Mouse (Mus musculus) intestine, postnatal 0 days (tissue): ENCODE data around the gene Klf6. TPM values are rescaled to one million over a fixed set of nuclear protein-coding genes. Genes with fewer than 3 reads are reported as not detected.

Experiments used
- ATAC-seq: fragments of 200-750 bp; cut with Nextera tagmentation; 2 replicates; pipeline ENCODE4 v1.8.0; 2017; ENCODE audit warnings: mild to moderate bottlenecking, moderate TSS enrichment, moderate library complexity
- H3K27ac ChIP-seq: fragments of 300-500 bp; sonication (generic); 2 replicates; pipeline ENCODE4 v1.5.1; 2014; ENCODE audit warnings: mild to moderate bottlenecking, low read depth, low read length, moderate library complexity
- H3K27me3 ChIP-seq: fragments of 300-500 bp; sonication (generic); replicated peaks from 2 replicates; pipeline ENCODE4 v1.6.1; 2014; ENCODE audit warnings: low read length, mixed read lengths; ENCODE audit not compliant: control insufficient read depth, insufficient read depth
- H3K36me3 ChIP-seq: fragments of 300-500 bp; sonication (generic); 2 replicates; pipeline ENCODE4 v1.6.1; 2014; ENCODE audit warnings: mild to moderate bottlenecking, moderate library complexity; ENCODE audit not compliant: control insufficient read depth, insufficient read depth
- H3K4me1 ChIP-seq: fragments of 300-500 bp; sonication (generic); replicated peaks from 2 replicates; pipeline ENCODE4 v1.6.1; 2014; ENCODE audit warnings: antibody characterized with exemption, low read length, mixed read lengths; ENCODE audit not compliant: control insufficient read depth, insufficient read depth
- H3K4me2 ChIP-seq: fragments of 300-500 bp; sonication (generic); replicated peaks from 2 replicates; pipeline ENCODE4 v1.6.1; 2014; ENCODE audit warnings: low read depth, mild to moderate bottlenecking, moderate library complexity
- H3K4me3 ChIP-seq: fragments of 300-500 bp; sonication (generic); 2 replicates; pipeline ENCODE4 v1.5.1; 2014; ENCODE audit warnings: low read depth, low read length
- H3K9ac ChIP-seq: fragments of 300-500 bp; sonication (generic); 2 replicates; pipeline ENCODE4 v1.6.1; 2014; ENCODE audit warnings: mild to moderate bottlenecking, low read depth, low read length
- H3K9me3 ChIP-seq: fragments of 300-500 bp; sonication (generic); 2 replicates; pipeline ENCODE4 v1.6.1; 2016; ENCODE audit warnings: mixed run types; ENCODE audit not compliant: control insufficient read depth
- CTCF ChIP-seq: sonication (generic); IDR thresholded peaks from 2 replicates; pipeline ENCODE4 v1.5.1; 2016; ENCODE audit warnings: low read depth, mild to moderate bottlenecking, control low read depth, antibody characterized with exemption, moderate library complexity
- WGBS: fragments of 180-500 bp; shearing (Covaris S2); extraction: QIAGEN DNeasy Blood & Tissue Kit; methylation state at CpG from one replicate; pipeline ENCODE4 v1.1.7; 2014; 5-methylcytosine and 5-hydroxymethylcytosine counted together
- polyA plus RNA-seq: library from polyadenylated mRNA; unstranded; fragments of >200 nt; fragmentation: Nextera tagmentation; extraction: Ambion mirVana; gene quantifications from 2 replicates; pipeline ENCODE4 v1.2.1, GENCODE M21; 2015

Gene Klf6
- polyA plus RNA-seq, 1 experiment from 2014 or later, result 64.4 TPM

DNA sequence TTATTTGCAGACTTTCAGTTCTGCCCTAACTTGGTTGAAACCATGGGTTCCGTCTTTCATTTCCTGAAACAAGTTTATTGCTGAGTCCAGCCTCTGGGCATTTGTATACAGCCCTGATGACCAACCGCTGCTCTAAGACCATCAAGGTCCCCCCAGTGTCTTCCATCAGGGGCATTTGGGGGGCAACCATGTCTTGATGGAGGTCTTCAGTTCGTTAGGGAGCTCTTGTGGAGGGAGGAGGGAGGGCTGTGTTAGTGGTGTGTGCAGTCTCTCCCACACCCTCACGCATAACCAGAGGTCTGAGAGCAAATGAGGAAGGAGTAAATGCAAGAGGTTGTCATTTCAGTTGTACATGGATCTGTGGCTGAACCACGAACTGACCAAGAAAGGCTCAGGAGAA is 26.9 kb downstream of the Klf6 start:
- Histone ChIP-seq H3K9me3 (no peaks in the 10 kb centered on the region), H3K4me3 (no peak overlapping the region), H3K9ac (no peak overlapping the region), H3K36me3 (no peaks in the 10 kb centered on the region), H3K27ac (no peak overlapping the region), H3K27me3 (no peaks in the 10 kb centered on the region), H3K4me2 (no peak overlapping the region), H3K4me1 (no peaks in the 10 kb centered on the region)
- no peak for TF ChIP-seq CTCF
- ATAC-seq, result no peak
- WGBS, result 77% methylated on average over 5 of the region's 5 CpGs

- H3K4me3 ChIP-seq, result no peak overlapping the region
- no peak overlapping the region for H3K27ac ChIP-seq
- WGBS, result 83% methylated on average over 1 of the region's 1 CpGs
- H3K4me2 ChIP-seq, result no peak overlapping the region
- ATAC-seq, result no peak
- no peaks in the 10 kb centered on the region for H3K9me3 ChIP-seq
- no peaks in the 10 kb centered on the region for H3K36me3 ChIP-seq
- H3K27me3 ChIP-seq, result no peaks in the 10 kb centered on the region
- no peaks in the 10 kb centered on the region for H3K4me1 ChIP-seq
- TF ChIP-seq CTCF, result no peak
- no peak overlapping the region for H3K9ac ChIP-seq
Observed at GRCm38 (mm10) chr13:5888731-5889130, 27.4 kb downstream of the Klf6 start.

- ATAC-seq, result no peak
- Histone ChIP-seq H3K27me3 (no peaks in the 10 kb centered on the region), H3K36me3 (no peaks in the 10 kb centered on the region), H3K4me1 (no peaks in the 10 kb centered on the region), H3K9ac (no peak overlapping the region), H3K4me2 (no peak overlapping the region), H3K9me3 (no peaks in the 10 kb centered on the region), H3K27ac (no peak overlapping the region), H3K4me3 (no peak overlapping the region)
- 88% methylated on average over 3 of the region's 3 CpGs for WGBS
- TF ChIP-seq CTCF, result no peak
Observed at GRCm38 (mm10) chr13:5890035-5890434, 28.8 kb downstream of the Klf6 start.

- no peak overlapping the region for H3K4me2 ChIP-seq
- no peaks in the 10 kb centered on the region for H3K36me3 ChIP-seq
- H3K4me3 ChIP-seq, result no peak overlapping the region
- ATAC-seq, result peak; percentile 97
- no peaks in the 10 kb centered on the region for H3K4me1 ChIP-seq
- peak; percentile 50 for TF ChIP-seq CTCF
- no peaks in the 10 kb centered on the region for H3K27me3 ChIP-seq
- WGBS, result 48% methylated on average over 9 of the region's 9 CpGs
- H3K9me3 ChIP-seq, result no peaks in the 10 kb centered on the region
- H3K27ac ChIP-seq, result no peak overlapping the region
- H3K9ac ChIP-seq, result no peak overlapping the region
Observed at GRCm38 (mm10) chr13:5892684-5893447, 31.6 kb downstream of the Klf6 start.

DNA sequence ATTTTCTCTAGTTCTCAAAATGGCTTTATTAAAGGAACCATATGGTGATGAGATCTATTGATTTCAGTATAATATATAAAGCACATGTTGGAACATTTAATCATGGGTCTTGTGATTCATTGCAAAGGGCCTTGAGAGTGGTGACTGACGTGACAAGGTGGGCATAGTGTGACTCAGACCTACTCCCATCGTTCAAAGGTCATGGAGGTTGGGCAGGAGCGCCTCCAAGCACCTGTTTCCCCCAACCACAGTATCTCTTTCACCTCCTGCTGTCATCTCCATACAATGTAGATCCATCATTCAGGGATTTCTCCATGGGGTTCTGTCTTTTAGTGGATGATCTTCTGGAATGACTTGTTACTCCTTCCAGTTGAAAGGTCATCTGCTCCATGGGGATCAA is 33.6 kb downstream of the Klf6 start:
- ATAC-seq, result no peak
- Histone ChIP-seq H3K9ac (no peak overlapping the region), H3K27me3 (no peaks in the 10 kb centered on the region), H3K4me1 (no peaks in the 10 kb centered on the region), H3K27ac (no peak overlapping the region), H3K4me2 (no peak overlapping the region), H3K36me3 (no peaks in the 10 kb centered on the region), H3K9me3 (no peaks in the 10 kb centered on the region), H3K4me3 (no peak overlapping the region)
- TF ChIP-seq CTCF, result no peak
- 74% methylated on average over 3 of the region's 3 CpGs for WGBS

- WGBS, result 67% methylated on average over 3 of the region's 3 CpGs
- H3K27ac ChIP-seq, result no peak overlapping the region
- no peak for TF ChIP-seq CTCF
- no peak overlapping the region for H3K4me3 ChIP-seq
- no peaks in the 10 kb centered on the region for H3K9me3 ChIP-seq
- no peaks in the 10 kb centered on the region for H3K27me3 ChIP-seq
- no peak overlapping the region for H3K9ac ChIP-seq
- no peaks in the 10 kb centered on the region for H3K36me3 ChIP-seq
- H3K4me2 ChIP-seq, result no peak overlapping the region
- ATAC-seq, result no peak
- no peaks in the 10 kb centered on the region for H3K4me1 ChIP-seq
Observed at GRCm38 (mm10) chr13:5895851-5896250, 34.6 kb downstream of the Klf6 start.
